Mouse (Mus musculus): ENCODE measurements around the gene Pex6. TPM values are rescaled to one million over a fixed set of nuclear protein-coding genes. Genes with fewer than 3 reads are reported as not detected.
"Not testable (repeated sequence)": the region's sequence is repeated elsewhere in the genome, so short reads cannot be mapped to it uniquely, and the experiment has no call there.

Gene Pex6
- total RNA-seq, 2 experiments from 2014 or later = 64.1 to 70.7 TPM

DNA sequence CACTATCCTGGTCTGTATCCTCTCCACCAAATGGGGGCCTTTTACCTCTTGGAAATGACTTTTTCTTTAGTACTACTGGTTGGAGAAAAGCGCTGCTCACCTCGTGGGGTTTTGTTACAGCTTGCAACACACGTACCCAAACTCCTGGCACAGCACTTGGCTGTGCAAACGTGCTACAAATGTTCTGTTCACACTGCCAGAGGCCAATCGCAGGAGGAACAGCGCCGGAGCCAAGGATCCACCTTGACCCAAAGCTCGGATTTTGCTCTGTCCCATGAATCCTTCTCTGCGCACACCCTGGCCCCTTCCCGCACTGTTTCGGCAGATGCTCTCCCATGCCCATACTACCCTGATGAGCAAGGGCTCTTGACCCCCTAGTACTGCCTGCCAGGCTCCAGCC, 17.2 kb downstream of the Pex6 start:
- DNase-seq (ENCODE audit: low spot score in 2 of 2) = no peak

DNA sequence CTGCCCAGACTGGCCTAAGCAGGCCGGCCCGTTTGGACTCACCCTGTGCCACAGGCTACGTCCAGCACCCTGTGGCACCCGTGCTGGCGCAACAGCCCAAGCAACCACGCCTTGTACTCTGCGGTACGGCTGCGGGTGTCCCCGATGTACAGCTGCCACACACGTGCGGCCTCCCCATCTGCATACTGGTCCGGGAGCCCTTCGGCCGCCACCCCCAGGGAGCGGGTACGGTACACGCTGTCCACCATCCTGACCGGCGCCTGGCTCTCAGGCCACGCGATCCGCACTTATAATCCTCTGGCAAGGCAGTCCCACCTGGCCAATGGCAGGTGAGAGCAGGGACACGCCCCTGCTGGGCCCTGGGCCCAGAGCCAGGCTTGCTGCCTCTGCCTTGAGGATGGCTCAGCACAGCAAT, 17.6 kb downstream of the Pex6 start, which contains the start of gene Gnmt:
Gnmt (minus strand) TSS at position 265 of the 415 bp plus-strand sequence.
- no peak for DNase-seq (ENCODE audit: low spot score in 2 of 2)

DNA sequence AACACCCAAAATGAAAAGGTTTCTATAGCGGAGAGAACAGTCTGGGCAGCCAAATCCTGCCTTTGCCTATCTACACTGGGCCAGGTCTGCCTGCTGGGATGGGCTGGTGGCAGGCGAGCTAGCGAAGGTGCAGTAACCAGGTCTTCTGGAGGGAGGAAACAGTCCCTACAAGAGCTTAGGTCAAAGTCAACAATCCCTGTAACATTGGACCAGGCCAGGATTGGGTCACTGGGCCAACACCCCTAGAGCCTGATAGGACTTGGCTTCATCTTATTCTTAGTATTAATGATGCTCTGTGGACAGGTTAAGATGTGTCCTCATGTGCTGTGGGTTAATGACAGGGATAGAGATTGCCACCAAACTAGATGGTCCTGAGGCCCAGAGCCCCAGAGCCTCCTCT, 22.8 kb downstream of the Pex6 start:
- DNase-seq (ENCODE audit: low spot score in 2 of 2) = no peak

DNA sequence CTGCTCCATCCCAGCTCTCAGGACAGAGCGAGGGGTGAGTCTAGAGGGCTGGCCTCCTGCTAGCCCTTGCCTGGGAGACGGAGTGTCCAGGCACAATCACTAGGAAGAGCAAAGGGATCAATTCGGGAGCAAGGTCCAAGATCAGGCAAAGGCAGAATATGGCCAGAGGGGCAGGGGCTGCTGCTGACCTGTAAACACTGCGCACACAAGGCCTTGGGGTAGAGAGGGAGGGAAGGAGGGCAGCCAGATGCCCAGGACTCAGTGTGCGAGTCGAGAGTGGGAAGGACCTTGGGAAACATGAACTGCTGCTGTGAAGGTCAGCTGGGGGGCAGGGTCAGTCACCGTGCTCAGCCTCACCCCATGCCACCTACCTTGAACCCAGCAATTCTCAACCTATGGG, 24.0 kb downstream of the Pex6 start:
- no peak for DNase-seq (ENCODE audit: low spot score in 2 of 2)

DNA sequence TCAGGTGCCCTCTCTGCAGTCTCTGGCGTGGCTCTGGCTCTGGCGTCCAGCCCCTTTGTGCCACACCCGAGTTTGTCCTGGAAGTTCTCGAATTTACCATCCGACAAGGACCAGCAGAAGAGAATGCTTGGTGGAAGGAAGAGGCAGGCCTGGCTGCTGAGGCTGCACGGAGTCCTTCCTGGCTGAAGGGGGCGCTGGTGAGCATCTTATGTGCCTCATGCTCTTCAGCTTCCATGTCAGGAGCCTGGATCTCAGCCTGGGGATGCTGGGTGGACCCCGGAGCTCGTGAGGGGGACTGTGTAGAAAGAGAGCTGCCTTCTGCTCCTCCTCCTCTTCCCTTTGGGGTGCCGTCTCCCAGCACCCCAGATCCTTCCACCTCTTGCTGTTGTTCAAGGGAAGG, 24.9 kb downstream of the Pex6 start:
- DNase-seq (ENCODE audit: low spot score in 2 of 2) = no peak

DNA sequence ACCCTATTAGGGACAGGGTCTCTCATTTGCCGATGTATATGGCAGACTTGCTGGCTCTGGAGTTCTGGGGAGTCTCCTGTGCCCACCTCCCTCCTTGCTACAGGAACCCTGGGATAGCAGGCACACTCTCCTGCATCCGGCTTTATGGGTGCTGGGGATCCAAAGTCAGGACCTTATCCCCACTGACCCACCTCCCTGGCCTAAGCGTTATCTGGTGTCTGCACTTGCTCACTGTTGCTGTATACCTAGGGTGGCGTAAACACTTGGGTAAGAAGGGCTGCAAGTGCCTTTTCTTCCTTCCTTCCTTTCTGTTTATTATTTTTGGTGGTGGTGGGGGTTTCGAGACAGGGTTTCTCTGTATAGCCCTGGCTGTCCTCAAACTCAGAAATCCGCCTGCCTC, 30.0 kb downstream of the Pex6 start:
- no peak for DNase-seq (ENCODE audit: low spot score in 2 of 2)

DNA sequence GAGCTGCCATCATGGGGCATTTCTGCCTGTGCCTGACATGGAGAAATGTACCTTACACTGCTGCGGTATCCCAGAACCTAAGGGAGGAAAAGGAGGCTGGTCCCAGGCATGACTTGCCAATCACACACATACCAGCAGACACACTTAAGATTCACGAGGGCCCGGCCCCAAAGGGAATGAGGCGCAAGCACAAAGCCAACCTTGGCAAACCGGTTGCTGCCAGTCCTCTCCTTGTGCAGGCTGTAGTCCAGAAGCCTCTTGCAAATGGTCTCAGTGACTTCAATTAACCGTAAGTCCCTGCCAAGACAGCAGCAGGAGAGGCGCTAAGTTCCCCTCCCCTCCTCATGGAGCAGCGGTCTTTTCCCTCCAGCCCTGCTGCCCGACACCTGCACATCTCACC, 31.7 kb downstream of the Pex6 start:
- no peak for DNase-seq (ENCODE audit: low spot score in 2 of 2)

DNA sequence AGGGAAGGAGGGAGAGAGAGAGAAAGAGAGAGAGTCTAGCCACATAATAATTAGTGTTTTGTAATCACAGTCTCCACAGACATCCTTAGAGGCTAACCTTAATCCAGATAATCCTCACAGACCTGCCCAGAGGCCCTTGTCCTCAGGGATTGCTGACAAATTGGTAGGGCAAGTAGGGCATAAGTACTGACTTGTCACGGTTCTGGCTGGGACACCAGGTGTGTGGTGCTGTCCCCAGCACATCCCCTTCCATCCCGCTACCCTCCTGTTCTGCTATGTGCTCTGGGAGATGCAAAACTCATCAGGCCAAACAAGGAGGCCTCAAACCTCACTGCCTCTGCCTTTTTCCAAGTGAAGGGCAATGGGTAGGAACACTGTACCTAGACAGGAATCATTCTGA, 34.2 kb downstream of the Pex6 start:
- no peak for DNase-seq (ENCODE audit: low spot score in 2 of 2)

DNA sequence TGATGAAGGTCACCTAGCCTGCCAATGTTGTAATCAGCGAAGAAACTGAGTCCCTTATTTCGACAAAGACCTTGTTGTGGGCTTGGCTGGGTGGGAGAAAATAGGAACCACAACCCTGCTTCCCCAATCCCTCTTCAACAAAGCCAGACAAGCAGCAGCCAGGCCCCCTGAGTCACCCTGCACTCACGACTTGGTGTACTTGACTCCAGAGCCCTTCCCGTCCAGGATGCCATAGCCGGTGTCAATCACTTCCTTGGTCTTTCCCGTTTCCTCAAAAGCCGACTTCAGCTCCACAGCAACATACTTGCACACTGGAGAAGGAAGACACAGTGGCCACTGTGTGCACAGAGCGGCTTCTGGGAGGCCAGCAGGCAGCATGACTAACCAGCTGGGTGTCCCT, 36.0 kb downstream of the Pex6 start:
- no peak for DNase-seq (ENCODE audit: low spot score in 2 of 2)

DNA sequence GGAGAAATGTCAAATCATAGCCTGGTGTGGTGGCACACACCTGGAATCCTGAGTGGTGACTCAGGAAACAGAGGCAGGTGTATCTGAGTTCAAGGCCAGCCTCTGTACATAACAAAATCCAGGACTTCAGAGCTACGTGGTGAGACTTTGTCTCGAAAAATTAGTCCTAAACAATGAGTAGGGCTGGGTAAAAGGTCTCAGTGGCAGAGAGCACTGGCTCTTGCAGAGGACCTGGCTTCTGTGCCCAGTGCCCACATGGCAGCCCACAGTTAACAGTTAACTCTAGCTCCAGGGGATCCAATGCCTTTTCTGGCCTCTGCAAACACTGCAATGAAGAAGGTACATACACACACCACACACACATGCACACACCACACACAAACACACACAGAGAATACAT, 36.5 kb downstream of the Pex6 start:
- DNase-seq (ENCODE audit: low spot score in 2 of 2) = no peak

DNA sequence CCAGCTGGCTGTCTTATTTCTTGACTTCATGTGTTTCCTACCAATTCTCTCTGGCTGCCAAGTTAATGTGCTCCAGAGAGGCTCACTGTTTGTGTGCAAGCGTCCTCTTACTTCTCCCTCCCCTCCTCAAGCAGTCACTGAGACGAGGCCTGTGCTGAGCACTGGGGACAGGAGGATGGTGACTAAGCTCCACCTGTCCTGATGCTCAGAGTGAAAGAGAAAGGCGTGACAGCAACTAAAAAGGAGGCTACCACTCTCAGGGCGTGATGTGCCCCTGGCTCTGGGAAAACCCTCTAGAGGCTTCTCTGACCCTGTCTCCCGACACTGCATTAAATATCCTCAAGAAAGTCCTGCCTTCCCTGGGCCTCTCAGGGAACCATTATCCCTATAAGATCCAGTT, 38.0 kb downstream of the Pex6 start:
- DNase-seq (ENCODE audit: low spot score in 2 of 2) = no peak

DNA sequence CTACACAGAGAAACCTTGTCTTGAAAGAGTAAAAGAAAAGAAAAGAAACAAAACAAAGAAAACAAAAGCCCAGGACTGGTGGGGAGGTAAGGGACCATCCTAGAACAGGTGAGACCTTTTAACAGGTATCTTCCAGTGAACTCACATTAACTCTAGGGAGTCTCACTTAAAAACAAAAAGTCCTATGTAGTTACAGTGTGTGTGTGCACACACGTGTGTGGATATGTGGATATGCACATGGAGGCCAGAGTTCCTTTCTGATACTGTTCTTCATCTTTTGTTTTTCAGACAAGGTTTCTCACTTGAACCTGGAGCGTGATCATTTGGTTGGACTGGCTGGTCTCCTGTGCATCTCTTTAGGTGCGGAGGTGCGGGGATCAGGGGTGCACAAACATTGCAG, 39.3 kb downstream of the Pex6 start:
- no peak for DNase-seq (ENCODE audit: low spot score in 2 of 2)

DNA sequence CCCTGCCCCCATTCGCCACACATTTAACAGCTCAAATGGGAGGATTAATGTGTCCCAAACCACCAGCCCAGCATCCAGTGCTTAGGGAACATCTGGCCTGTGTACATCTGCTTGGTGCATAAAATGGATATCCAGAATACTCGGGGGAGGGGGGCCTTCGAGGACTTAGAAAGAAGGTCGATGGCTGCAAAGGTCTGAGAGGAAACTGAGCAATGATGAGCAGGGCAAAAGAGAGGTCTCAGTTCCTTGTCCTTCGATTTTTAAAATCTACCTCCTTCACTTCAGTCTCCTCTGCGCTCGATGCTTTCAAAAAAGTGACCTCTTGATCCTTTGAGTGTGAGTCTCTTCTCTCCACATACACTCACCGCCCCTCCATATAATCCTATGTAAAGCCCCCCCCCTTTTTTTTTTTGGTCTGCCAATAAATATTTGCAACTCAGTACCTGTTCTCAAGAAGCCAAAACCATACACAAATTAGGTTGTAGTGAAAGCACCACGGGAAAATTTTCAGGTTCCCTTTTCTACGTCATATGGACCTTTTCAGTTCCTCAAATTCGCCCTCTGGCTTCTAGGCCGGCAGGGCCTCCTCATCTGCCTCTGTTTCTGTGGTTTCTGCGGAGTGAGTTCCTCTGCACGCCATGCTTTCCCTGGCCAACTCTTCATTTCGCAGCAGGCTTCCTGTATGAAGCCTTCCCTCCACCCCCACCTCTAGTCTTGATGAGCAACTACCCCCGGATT, 40.0 kb downstream of the Pex6 start:
- no peak for DNase-seq (ENCODE audit: low spot score in 2 of 2)

DNA sequence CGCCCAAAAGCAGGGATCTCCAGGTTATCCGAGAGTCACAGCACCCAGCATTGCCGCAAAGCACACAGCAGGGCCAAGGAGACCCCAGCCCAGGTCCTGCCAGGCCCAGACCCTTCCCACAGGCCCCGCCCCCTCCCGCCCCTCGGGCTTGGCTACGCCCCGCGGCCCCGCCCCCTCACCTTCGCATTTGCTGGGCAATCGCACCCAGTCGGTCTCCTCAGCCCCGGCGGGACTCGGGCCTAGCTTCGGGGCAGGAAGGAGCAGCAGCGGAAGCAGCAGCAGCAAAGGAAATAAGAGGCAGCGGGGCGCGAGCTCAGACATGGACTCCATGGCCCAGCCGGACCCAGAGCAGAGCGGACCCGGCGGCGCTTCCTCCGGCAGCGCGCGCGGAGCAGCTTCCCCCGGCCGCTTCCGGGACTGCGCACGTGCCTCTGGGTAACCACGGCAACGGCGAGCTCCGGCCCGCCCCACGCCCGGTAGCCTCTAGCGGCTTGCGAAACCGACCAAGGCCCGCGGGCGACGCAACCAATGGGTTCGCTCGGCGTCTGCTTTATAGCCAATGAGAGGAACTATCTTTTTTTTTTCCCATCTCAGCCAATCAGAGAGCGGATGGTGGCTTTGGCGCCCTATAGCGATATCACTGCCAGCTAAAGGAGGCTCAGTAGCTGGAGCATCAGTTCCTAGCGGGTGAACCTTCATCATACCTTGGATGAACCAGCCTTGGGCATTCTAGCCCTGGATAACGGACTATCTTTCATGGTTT, 40.7 kb downstream of the Pex6 start, which contains the start of gene Cnpy3:
Cnpy3 (minus strand) TSS at position 421 of the 763 bp plus-strand sequence.
- DNase-seq (ENCODE audit: low spot score in 2 of 2) = peak; percentile 88 to 91

DNA sequence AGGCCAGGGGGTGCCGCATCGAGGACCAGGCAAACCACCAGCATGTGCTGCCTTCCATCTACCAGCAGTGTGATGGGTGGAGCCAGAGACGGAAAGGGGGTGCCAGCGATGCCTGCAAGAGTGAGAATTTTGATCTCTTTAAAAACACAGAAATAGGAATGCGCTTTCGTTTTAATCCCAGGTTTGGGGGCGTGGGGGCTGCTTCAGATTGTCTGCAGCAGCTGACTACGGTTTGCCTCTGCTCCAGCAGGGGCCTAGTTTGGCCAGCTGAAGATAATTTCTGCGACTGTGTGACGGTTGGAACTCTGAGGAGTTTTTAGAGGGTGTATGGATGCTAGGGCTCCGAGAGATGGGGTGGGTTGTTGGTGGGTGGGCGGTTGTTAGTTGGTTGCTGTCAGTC, 47.5 kb downstream of the Pex6 start:
- no peak for DNase-seq (ENCODE audit: low spot score in 2 of 2)

DNA sequence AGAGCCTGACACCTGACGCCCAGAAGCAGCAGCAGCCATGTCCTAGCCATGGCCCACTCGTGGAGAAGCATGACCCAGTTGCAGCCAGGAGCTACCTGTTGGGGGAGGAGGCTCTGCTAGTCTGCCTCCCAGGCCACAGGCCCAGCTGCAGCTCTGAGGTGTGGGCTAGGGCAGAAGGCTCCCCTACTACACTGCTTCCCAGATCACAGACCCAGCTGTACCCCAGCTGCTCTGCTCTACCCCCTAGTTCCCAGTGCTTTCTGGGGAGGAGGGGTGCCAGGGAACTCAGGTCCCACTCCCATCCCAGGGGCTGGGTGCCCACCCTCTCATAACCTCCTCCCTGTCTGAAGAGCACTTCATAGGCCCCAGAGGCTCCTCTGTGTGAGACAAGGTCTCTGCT, 52.3 kb downstream of the Pex6 start, which contains the start of gene Ptcra:
Ptcra (minus strand) TSS at position 169 of the 400 bp plus-strand sequence.
- DNase-seq (ENCODE audit: low spot score in 2 of 2) = no peak

DNA sequence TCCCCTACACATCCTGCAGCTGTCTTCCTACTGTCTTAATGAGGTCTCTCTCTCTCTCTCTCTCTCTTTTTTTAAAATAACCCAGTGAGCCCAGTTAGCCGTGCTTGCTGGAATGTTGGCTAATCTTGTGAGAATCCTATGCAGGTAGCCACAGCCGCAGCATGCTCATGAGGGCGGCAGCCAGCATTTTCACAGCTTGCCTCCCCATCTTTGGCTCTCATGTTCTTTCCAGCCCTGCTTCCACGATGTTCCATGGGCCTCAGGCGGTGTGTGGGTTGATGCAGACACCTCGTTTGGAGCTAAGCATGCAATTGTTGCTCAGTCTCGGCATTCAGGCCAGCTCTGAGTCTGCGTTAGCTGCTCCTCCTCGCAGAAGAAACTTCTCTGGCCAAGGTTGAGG, 53.7 kb downstream of the Pex6 start:
- DNase-seq (ENCODE audit: low spot score in 2 of 2) = not testable (repeated sequence)

DNA sequence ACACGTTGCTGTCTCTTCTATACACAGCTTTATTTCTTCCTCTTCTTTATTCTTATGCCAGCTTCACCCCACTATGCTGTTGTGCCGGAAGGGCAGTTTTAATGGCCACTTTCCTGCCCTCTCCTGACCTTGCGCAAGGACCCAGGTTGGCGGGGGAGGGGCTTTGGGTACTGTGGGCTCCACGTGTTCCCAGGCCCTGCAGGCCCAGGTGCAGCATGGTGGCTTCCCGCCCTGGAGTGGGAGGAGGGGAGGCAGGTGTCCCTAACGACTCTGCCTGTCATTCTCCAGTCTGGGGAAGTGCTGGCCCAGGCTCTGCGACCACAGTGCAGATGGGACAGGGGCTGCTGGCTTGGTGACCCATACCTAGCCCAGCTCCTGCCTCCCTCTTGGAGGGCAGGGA, 56.6 kb downstream of the Pex6 start:
- DNase-seq (ENCODE audit: low spot score in 2 of 2) = no peak

DNA sequence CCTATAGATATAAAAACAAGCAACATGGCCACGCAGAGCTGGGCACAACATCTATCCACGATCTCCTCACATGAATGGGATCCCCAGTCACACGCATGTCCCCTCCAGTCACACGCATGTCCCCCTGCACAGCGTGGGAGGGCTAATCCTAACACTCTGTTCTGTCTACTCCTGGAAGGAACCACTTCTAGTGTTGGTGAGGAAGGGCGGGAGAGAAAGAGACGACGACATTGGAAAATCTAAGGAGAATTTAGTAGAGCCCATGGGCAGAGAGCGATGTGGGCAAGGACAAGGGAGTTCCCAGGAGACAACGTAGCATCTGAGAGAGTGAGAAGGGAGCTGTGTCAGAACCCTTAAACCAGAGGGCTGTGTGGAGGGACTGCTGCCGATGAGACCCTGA, 59.3 kb downstream of the Pex6 start:
- no peak for DNase-seq (ENCODE audit: low spot score in 2 of 2)

DNA sequence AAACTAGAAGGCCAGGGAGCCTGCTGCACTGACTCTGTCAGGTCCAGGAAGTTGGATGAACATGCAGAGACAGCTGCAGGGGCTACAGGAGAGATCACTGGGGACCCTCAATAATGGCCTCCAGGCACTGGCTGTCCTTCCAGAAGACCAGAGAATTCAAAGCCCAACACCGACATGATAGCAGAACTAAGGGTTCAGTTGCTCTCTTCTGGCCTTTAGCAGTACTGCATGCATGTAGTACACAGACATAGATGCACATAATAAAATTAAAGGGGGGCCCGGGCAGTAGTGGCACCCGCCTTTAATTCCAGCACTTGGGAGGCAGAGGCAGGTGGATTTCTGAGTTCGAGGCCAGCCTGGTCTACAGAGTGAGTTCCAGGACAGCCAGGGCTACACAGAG, 59.8 kb downstream of the Pex6 start:
- no peak for DNase-seq (ENCODE audit: low spot score in 2 of 2)

DNA sequence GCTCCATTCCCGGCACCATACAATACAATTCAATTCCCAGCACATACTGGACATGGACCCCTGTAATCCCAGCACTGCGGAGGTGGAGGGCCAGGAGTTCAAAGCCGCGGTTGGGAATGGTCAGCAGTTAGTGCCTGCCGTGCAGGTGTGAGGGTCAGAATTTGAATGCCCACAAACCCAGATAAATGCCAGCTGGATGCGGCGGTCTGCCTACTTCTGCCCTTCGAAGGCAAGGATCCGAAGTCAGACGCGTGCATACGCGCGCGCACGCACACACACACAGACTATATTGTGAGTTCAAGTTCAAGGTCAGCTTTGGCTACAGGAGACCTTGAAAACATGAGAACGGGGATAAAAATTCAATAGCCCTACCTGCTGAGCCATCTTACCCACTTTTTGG, 60.4 kb downstream of the Pex6 start:
- no peak for DNase-seq (ENCODE audit: low spot score in 2 of 2)

DNA sequence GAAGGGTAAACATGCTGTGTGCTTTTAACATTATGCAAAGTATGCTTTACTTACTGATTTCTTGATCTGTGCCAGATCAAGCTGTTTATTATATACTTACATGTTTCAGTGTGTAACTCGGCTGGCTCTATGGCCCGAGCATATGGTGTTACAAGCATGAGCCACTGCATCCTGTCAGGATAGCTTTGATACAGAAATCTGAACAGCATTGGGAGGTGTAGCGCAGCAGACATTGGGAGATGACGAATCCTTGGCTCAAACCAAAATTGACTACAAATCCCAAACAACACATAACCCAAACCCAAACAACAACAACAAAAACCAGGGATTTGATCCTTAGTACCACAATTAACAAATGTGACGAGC, 60.8 kb downstream of the Pex6 start:
- no peak for DNase-seq (ENCODE audit: low spot score in 2 of 2)

Measured in adrenal gland, adult 18-20 months (tissue).